Mouse (Mus musculus) WW6 (cell line): ENCODE measurements around the gene Dis3l.

Experiments
- DNase-seq: peaks from one replicate; pipeline ENCODE4 v3.0.0-alpha.2; 2013; ENCODE audit warnings: low read depth, low spot score

Gene Dis3l

DNA sequence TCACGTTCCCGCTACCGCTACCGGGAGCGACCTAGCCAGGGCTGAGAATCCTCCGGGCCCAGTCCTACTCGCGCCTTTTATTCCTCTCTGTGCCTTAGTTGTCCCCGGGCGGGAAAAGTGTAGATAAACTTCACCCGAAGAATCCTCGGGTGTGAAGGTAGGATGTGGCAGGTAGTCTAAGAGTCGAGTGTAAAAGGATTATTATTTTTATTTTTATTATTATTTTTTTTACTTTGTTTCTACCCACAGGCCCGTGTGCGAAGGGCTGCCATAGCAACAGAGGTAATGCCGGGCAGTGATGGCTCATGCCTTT lies at the start of gene Dis3l:
TSS of gene Dis3l (minus strand) at position 35 of the 313 bp plus-strand sequence.
- no peak for DNase-seq

DNA sequence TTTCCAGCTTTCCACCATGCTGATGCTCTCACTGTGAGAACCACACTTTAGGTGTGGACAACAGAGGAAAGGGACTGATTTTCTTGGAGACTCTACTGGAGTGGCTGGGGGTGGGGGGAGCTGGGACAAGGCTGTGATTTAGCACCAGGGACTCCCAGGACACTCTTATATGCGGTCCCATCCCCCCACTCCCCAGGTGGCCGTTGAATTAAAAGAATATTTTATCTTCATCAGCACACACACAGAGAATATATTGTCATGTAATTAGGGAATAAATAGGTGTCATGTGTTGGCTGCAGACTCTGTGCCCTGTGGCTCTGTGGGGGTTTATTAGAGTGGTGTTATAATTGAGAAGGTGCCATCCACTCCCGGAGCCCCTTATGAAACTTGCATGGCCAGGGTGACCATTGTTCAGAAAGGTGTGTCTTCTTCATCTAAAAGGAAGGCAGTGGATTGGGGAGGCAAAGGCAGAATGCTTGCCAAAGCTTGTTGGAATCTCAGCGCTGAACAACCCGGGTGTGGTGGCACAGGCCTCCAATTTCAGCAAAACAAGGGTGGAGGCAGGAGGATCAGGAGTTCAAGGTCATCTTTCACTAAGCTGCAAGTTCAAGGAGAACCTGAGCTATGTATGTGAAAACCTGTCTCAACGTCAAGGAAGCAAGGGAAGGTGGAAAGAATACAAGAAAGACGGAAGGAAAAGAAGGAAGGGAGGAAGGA lies 48.6 kb upstream of the Dis3l start:
- DNase-seq = no peak

GRCm38 (mm10) chr9:64386466-64387211 lies 45.6 kb upstream of the Dis3l start:
- no peak for DNase-seq

DNA sequence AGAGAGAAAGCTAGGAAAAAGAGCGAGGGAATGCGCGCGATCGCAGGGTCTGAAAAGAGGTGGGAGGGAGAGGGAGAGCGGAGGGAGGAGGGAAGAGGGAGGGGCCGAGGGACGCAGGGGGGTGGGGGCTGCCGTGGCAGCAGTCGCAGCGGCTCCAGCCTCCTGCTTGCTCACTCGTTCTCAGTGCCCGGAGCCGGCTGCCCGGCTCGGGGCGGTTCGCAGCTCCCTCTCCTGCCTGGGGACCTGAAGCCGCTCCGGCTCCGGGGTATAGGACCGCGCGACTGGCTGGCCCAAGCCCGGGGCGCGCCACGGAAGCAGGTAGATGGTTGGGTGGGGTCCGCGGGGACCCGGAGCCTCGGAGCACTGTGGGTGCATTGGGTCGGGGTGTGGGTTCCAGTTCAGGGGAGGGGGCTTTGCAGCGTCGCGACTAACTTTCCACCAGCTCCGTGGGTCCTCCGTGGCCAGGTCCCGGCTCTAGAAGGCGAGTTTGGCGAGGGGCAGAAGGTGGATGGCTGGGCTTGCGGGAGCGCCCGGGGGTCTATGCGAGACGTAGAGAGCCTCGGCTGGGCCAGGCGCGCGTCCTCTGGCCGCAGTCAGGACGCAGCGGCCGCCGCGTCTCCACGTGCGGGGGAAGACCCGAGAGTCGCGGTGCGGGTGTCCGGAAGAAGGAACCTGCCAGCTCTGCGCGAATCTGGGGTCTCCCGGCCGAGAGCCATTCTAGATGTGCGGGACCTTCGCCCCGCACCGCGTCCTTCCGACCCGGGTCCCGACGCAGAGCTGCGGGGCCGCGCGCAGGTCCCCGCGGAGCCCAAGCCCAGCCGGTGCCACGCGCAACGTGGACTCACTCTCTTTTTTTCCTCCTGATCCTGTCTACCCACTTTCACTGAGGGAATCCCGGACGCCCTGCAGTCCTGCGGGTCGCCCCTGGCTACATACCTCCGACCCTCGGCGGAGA lies 44.7 kb upstream of the Dis3l start, which contains the start of gene Megf11:
TSS of gene Megf11 (plus strand) at position 116 of the 955 bp plus-strand sequence.
- DNase-seq = no peak

DNA sequence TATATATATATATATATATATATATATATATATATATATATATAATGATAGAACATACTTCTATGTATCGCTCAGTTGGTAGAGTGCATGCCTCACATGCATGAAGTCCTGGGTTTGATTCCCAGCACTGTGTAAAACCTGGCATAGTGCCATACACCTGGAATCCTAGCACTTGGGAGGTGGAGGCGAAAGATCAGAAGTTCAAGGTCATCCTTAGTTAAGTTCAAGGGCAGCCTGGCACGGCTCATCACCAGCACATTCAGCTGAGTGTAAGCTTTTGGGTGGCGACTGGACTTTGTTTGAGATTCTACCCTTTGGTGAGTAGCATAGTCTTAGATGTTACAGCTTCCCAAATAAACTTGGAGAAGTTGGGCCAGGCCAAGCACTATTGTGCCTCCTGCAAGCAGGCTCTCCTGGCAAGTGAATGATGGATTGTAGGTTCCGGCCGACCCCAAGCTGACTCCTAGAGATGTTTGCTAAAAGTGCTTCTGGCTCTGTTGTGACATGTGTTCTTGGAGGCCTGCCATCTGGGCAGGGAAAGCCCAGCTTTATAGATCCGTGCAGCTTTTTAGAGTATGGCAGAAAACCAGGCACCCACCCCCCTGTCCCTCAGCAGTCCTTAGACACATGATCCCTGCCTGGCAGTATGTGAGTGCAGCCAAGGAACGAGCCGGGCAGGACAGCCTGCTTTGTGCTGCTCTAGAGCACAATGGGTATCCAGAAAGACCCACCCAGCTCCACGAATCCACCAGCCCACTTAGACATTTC lies 42.1 kb upstream of the Dis3l start:
- DNase-seq = no peak

- no peak for DNase-seq
These were observed 35.3 kb upstream of the Dis3l start for GRCm38 (mm10) chr9:64376380-64376779.

DNA sequence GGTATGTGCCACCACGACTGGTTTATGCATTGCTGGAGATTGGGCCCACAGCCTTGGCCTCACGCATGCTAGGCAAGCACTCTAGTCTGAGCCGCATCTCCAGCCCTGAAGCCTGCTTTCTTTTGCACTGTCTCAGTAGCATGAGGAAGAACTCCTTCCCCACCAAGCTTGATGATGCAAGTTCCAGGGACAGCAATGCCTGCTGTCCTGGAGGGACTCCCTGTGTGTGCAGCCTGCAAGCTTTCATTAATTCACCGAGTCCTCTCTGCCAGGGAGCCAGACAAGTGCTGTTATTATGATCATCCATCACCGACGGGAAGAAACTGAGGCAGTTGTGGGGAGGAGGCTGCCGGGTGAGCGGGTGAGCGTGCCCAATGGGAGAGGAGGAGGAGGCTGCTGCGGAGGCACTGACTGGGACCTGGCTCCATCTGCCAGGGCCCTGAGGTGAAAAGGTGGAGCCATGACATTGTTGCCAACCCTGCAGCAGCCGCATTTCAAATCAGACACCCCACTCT lies 30.3 kb upstream of the Dis3l start:
- DNase-seq = no peak

DNA sequence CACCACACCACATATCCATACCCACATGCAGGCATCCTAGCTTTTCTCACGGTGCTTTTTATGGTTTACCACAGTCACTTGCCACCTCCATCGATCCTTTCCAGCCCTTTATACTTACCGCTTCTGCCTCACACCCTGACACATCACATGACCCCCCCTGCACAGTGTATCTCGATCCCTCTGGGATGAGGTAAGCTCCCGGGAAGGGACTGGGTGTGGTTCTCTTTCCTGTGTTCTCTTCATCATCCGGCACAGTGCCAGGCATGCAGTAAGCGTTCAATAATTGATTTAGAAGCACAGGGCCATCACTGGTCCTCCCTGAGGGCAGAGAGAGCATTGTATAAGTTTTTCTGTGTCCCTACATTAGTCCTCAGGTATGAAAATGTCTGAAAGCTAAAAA lies 28.8 kb upstream of the Dis3l start:
- DNase-seq = no peak

DNA sequence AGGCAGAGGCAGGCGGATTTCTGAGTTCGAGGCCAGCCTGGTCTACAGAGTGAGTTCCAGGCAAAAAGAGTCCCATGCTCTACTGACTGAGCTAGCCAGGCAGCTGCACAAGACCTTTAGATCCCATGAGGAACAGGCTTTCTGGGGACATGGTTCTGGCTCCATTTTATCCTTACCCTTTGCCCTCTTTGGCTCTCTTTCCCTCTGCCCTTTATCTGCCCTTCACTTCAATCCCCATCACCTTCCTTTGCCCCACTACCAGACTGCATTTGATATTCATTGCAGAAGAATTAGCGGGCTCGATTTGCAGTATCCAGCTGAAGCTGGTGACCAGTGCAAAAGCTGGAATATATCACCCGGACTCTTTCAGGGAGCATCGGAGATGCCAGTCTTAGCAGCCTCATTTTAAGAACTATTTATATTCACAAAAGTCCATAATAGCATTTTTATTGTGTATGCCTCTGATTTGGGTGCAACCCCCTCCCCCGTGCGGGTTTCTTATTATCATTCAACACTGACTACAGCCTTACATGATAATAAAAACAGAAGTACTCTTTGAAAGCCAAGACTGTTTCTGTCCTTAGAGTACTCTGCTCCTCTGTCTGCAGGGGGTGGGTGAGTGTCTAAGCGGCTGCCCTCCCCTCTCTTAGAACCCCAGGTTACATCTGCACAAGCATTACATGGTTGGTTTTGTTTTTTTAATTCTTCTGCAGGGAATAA lies 20.3 kb upstream of the Dis3l start:
- DNase-seq = no peak

GRCm38 (mm10) chr9:64355627-64356026 lies 14.5 kb upstream of the Dis3l start:
- no peak for DNase-seq

- DNase-seq = no peak
These were observed 10.1 kb upstream of the Dis3l start for GRCm38 (mm10) chr9:64351191-64351590.

GRCm38 (mm10) chr9:64349490-64349889 lies 8.4 kb upstream of the Dis3l start:
- no peak for DNase-seq

DNA sequence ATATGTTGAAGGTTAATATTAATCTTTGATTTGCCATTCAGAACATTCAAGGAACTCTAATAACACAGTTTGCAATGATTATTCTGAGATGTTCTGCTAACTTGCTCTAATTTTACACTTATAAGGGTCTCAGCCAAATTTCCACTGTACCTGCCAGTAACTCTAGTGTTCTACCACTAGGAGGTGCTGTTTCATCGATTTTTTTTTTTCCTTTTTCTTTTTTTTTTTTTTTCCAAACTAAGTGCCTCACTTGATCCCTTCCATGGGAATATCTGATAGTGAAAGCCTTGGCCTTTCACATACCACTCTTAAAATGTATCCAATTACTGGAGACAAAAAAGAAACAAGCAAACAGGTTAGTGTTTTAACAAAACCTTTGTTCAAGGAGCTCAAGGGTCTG lies 6.3 kb upstream of the Dis3l start:
- no peak for DNase-seq

GRCm38 (mm10) chr9:64345931-64346330 lies 4.8 kb upstream of the Dis3l start:
- DNase-seq = no peak

DNA sequence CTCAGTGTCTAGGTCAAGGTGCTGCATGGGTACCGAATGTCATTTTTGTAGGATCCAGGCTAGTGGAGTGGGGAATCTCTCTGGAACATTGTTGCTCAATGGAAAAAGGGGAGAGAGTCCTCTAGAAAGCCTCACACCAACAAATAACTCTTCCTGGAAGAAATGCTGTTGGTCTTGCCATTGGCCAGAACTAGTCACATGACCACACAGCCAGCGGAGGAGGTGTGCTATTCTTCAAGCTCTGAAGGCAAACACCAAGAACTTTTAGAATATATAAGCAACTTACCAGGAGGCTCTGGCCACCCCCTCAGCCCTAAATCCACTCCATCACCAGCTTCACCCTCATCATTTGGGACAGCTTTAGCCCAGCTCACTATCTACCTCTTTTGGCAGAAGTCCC lies 2.6 kb upstream of the Dis3l start:
- DNase-seq = no peak

DNA sequence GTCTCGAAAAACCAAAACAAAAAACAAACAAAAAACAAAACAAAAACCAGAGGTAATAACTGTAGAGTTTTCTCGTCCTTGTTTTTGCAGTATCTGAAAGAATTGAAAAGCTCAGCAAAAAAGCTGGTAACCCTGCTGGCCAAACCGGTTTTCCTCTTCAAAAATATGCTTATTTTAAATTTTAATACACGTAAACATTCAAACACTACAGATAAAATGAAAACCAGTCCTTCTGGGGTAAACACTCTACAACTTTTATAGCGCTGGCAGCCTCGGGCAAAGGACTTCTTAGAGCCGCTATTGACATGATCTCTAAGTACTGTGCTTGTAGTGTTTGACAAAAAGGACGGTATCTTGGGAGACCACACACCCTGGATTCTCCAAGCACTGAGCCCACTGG lies 583 bp upstream of the Dis3l start:
- DNase-seq = no peak

DNA sequence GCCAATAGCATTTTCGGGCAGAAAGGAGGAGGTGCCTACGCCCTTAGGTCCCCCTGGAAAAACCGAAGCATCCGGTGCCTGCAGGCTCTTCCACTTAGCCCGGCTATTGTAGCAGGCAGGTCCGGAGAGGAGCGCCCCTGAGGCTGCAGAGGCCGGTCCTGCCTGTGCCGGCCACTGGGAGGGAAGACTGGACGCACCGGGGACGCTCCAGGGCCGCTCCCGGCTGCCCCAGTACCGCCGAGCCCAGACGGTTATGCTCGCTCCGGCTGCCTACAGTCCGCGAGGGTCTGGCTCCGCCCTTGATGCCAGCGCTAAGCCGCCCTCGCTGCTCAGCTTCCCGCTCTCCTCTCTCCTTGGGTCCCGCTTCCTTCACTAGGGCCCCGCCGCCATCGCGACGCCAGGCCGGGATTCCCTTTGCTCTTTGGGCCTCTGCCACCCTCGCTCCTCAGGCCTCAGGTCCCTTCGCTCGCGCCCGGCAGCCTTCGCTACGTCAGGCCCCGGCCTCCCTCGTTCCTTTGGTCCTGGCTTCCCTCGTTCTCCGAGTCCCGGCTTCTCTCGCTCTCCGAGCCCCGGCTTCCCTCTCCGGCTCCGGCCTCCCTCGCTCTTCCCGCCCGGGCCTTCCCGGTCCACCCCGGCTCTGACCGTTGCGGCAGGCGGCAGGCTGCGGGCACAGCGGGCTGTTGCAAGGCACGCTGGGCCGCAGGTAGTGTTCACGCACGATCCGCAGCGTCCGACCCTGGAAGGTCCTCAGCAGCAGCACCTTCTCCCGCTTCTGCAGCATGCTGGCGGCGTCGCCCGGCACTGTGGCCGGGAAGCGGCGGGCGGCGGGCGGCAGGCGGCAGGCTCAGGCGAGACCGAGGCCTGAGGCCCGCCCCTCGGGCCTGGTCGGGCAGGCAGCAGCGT lies 486 bp downstream of the Dis3l start:
- DNase-seq = peak; percentile 49

- no peak for DNase-seq
These were observed 1.7 kb downstream of the Dis3l start for GRCm38 (mm10) chr9:64339361-64339760.

- DNase-seq = no peak
These were observed 5.3 kb downstream of the Dis3l start for GRCm38 (mm10) chr9:64335825-64336224.
